Mouse (Mus musculus) erythroblast, adult 5-6 weeks (primary cell): Measurements from ENCODE around the gene Ear14. TPM values are rescaled to one million over a fixed set of nuclear protein-coding genes. Genes with fewer than 3 reads are reported as not detected.
"Not testable (repeated sequence)": the region's sequence is repeated elsewhere in the genome, so short reads cannot be mapped to it uniquely, and the experiment has no call there.

ENCODE experiments used
- ATAC-seq: replicated peaks from 2 replicates; pipeline ENCODE4 v1.8.0; 2016; ENCODE audit warnings: moderate number of reproducible peaks, mild to moderate bottlenecking, moderate TSS enrichment, inconsistent platforms; ENCODE audit not compliant: poor library complexity, low FRiP score, severe bottlenecking
- total RNA-seq, 2 experiments: library from RNA; stranded (forward) in 1 of 2; stranded (reverse) in 1 of 2; fragments of 150-400 nt in 1 of 2; fragments of 200-764, 138-1000 nt in 1 of 2; gene quantifications; 2 replicates each; pipeline versions ENCODE4 v1.2.3 to v1.2.4; 2015 to 2017; ENCODE audit warnings: low replicate concordance in 2 of 2

The Ear14 gene
- total RNA-seq, 2 experiments from 2014 or later, result not detected

GRCm38 (mm10) chr14:51247736-51248135 lies 44.5 kb downstream of the Ear14 start:
- no peak for ATAC-seq

- no peak for ATAC-seq
Measured at GRCm38 (mm10) chr14:51250348-51250747, 47.2 kb downstream of the Ear14 start.

- not testable (repeated sequence) for ATAC-seq
Measured at GRCm38 (mm10) chr14:51252206-51252605, 49.0 kb downstream of the Ear14 start.

DNA sequence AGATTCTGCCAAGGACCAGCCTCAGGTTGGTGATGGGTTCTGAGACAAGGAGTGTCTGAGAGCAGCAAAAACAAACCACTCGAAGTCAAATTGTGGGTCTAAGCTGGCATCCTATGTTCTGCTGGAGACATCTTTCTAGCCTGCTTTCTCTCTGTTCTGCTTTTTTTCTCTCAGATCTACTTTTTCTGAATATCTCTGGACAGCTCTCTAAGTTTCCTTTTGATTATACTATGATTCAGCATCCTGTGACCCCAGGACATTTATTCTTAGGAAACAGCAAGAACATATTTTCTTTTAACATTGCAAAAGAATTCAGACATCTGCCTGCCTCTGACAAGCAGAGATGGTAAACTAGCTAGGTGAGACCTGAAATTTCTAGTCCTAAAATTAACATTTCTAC lies 50.4 kb downstream of the Ear14 start:
- ATAC-seq, result no peak

Other genes starting within 250 kb of the Ear14 start
- 161 and 174 TPM in 2 replicates for gene Pnp2, start 247.4 kb upstream of the Ear14 start, total RNA-seq (2015; ENCODE audit: low replicate concordance)
- gene Pnp2, start 247.4 kb upstream of the Ear14 start, total RNA-seq (2017; ENCODE audit: low replicate concordance), result 56.1 and 122 TPM in 2 replicates
- 1.3 TPM in 1 of 2 replicates, not detected in the other for gene Rnase10, start 195.6 kb upstream of the Ear14 start, total RNA-seq (2015; ENCODE audit: low replicate concordance)
- gene Rnase10, start 195.6 kb upstream of the Ear14 start, total RNA-seq (2017; ENCODE audit: low replicate concordance), result 0.85 TPM in 1 of 2 replicates, not detected in the other
- not detected in 2 replicates for gene Rnase9, start 161.5 kb upstream of the Ear14 start, total RNA-seq (2015; ENCODE audit: low replicate concordance)
- gene Rnase9, start 161.5 kb upstream of the Ear14 start, total RNA-seq (2017; ENCODE audit: low replicate concordance), result not detected in 2 replicates
- not detected in 2 replicates for gene Rnase11, start 153.2 kb upstream of the Ear14 start, total RNA-seq (2015; ENCODE audit: low replicate concordance)
- not detected in 2 replicates for gene Rnase11, start 153.2 kb upstream of the Ear14 start, total RNA-seq (2017; ENCODE audit: low replicate concordance)
- 5.4 TPM in 1 of 2 replicates, not detected in the other for gene Rnase12, start 145.7 kb upstream of the Ear14 start, total RNA-seq (2015; ENCODE audit: low replicate concordance)
- gene Rnase12, start 145.7 kb upstream of the Ear14 start, total RNA-seq (2017; ENCODE audit: low replicate concordance), result 3.1 TPM in 1 of 2 replicates, not detected in the other
- not detected in 2 replicates for gene Olfr750, start 129.0 kb upstream of the Ear14 start, total RNA-seq (2015; ENCODE audit: low replicate concordance)
- not detected in 2 replicates for gene Olfr750, start 129.0 kb upstream of the Ear14 start, total RNA-seq (2017; ENCODE audit: low replicate concordance)
- 7.5 and 20.6 TPM in 2 replicates for gene Rnase4, start 112.3 kb upstream of the Ear14 start, total RNA-seq (2015; ENCODE audit: low replicate concordance)
- 5.6 and 7.5 TPM in 2 replicates for gene Rnase4, start 112.3 kb upstream of the Ear14 start, total RNA-seq (2017; ENCODE audit: low replicate concordance)
- 1.9 TPM in 1 of 2 replicates, not detected in the other for gene Ang, start 112.2 kb upstream of the Ear14 start, total RNA-seq (2015; ENCODE audit: low replicate concordance)
- gene Ang, start 112.2 kb upstream of the Ear14 start, total RNA-seq (2017; ENCODE audit: low replicate concordance), result 1.3 TPM in 1 of 2 replicates, not detected in the other
- not detected in 2 replicates for gene Eddm3b, start 89.0 kb upstream of the Ear14 start, total RNA-seq (2015; ENCODE audit: low replicate concordance)
- gene Eddm3b, start 89.0 kb upstream of the Ear14 start, total RNA-seq (2017; ENCODE audit: low replicate concordance), result not detected in 2 replicates
- 8.1 and 47.2 TPM in 2 replicates for gene Rnase6, start 79.5 kb upstream of the Ear14 start, total RNA-seq (2015; ENCODE audit: low replicate concordance)
- 9.5 and 15.7 TPM in 2 replicates for gene Rnase6, start 79.5 kb upstream of the Ear14 start, total RNA-seq (2017; ENCODE audit: low replicate concordance)
- gene Rnase1, start 56.6 kb upstream of the Ear14 start, total RNA-seq (2015; ENCODE audit: low replicate concordance), result 2.1 TPM in 1 of 2 replicates, not detected in the other
- not detected in 2 replicates for gene Rnase1, start 56.6 kb upstream of the Ear14 start, total RNA-seq (2017; ENCODE audit: low replicate concordance)
- not detected in 2 replicates for gene Rnase2b, start 41.1 kb upstream of the Ear14 start, total RNA-seq (2015; ENCODE audit: low replicate concordance)
- gene Rnase2b, start 41.1 kb upstream of the Ear14 start, total RNA-seq (2017; ENCODE audit: low replicate concordance), result 1.3 TPM in 1 of 2 replicates, not detected in the other
- gene Ang2, start 4.2 kb upstream of the Ear14 start, total RNA-seq (2015; ENCODE audit: low replicate concordance), result not detected in 2 replicates
- not detected in 2 replicates for gene Ang2, start 4.2 kb upstream of the Ear14 start, total RNA-seq (2017; ENCODE audit: low replicate concordance)
- 1.3 TPM in 1 of 2 replicates, not detected in the other for gene Rnase2a, start 52.7 kb downstream of the Ear14 start, total RNA-seq (2015; ENCODE audit: low replicate concordance)
- not detected in 2 replicates for gene Rnase2a, start 52.7 kb downstream of the Ear14 start, total RNA-seq (2017; ENCODE audit: low replicate concordance)
- gene Gm7247, start 158.4 kb downstream of the Ear14 start, total RNA-seq (2015; ENCODE audit: low replicate concordance), result not detected in 2 replicates
- gene Gm7247, start 158.4 kb downstream of the Ear14 start, total RNA-seq (2017; ENCODE audit: low replicate concordance), result not detected in 2 replicates
- not detected in 2 replicates for gene Vmn2r88, start 207.4 kb downstream of the Ear14 start, total RNA-seq (2015; ENCODE audit: low replicate concordance)
- gene Vmn2r88, start 207.4 kb downstream of the Ear14 start, total RNA-seq (2017; ENCODE audit: low replicate concordance), result not detected in 2 replicates
- not detected in 2 replicates for gene Vmn2r89, start 248.5 kb downstream of the Ear14 start, total RNA-seq (2015; ENCODE audit: low replicate concordance)
- not detected in 2 replicates for gene Vmn2r89, start 248.5 kb downstream of the Ear14 start, total RNA-seq (2017; ENCODE audit: low replicate concordance)